Mouse (Mus musculus) CH12.LX (cell line): ENCODE results near the gene Aggf1. TPM values are rescaled to one million over a fixed set of nuclear protein-coding genes. Genes with fewer than 3 reads are reported as not detected.
A peak's percentile ranks its signal among the peaks of the same experiment; 100 is the strongest.
"Not testable (repeated sequence)": the region's sequence is repeated elsewhere in the genome, so short reads cannot be mapped to it uniquely, and the experiment has no call there.

Source experiments
- DNase-seq: peaks from one replicate; pipeline ENCODE4 v3.0.0-alpha.2; 2013; ENCODE audit errors: extremely low read depth
- H3K27ac ChIP-seq: 2 replicates; pipeline ENCODE4 v1.5.1; 2012; ENCODE audit warnings: low read depth, mild to moderate bottlenecking, control low read depth, moderate library complexity; ENCODE audit not compliant: insufficient read depth
- H3K27me3 ChIP-seq: replicated peaks from 2 replicates; pipeline ENCODE3; 2012; ENCODE audit warnings: inconsistent platforms
- H3K36me3 ChIP-seq, 2 experiments: replicated peaks in 1 of 2; 2 replicates each; pipeline versions ENCODE3 to v1.6.1; 2012; ENCODE audit warnings: inconsistent platforms in 1 of 2, low read length in 1 of 2, mild to moderate bottlenecking in 1 of 2, mixed read lengths in 1 of 2, moderate library complexity in 1 of 2; ENCODE audit not compliant: control insufficient read depth in 1 of 2, insufficient read depth in 1 of 2
- H3K4me1 ChIP-seq, 2 experiments: 2 replicates each; pipeline ENCODE4 v1.6.1; 2012; ENCODE audit warnings: inconsistent platforms in 1 of 2, moderate library complexity in 1 of 2; ENCODE audit not compliant: insufficient read depth in 2 of 2, control insufficient read depth in 1 of 2
- H3K4me2 ChIP-seq: 2 replicates; pipeline ENCODE4 v1.6.1; 2012; ENCODE audit warnings: low read depth, mild to moderate bottlenecking, control low read depth; ENCODE audit not compliant: poor library complexity, insufficient read depth, severe bottlenecking
- H3K4me3 ChIP-seq, 3 experiments: fragments of 150-350 bp in 1 of 3; sonication (generic) in 1 of 3; replicated peaks in 1 of 3; 2 replicates each; pipeline versions ENCODE3 to v1.5.1; 2011 to 2012; ENCODE audit warnings: low read depth in 2 of 3, low read length in 2 of 3, mild to moderate bottlenecking in 2 of 3, moderate library complexity in 2 of 3, control low read depth in 1 of 3, improper control_type of control experiment in 1 of 3, inconsistent platforms in 1 of 3, mixed read lengths in 1 of 3; ENCODE audit not compliant: poor library complexity in 1 of 3
- H3K79me2 ChIP-seq: replicated peaks from 2 replicates; pipeline ENCODE4 v1.6.1; 2012; ENCODE audit warnings: mild to moderate bottlenecking, moderate library complexity; ENCODE audit not compliant: control insufficient read depth, poor library complexity, insufficient read depth, severe bottlenecking; ENCODE audit errors: extremely low read depth
- H3K9ac ChIP-seq: 2 replicates; pipeline ENCODE4 v1.6.1; 2012; ENCODE audit warnings: low read depth, mild to moderate bottlenecking, control low read depth, moderate library complexity; ENCODE audit not compliant: insufficient read depth
- H3K9me3 ChIP-seq: replicated peaks from 2 replicates; pipeline ENCODE3; 2012; ENCODE audit warnings: low read length, inconsistent platforms, mixed read lengths
- BHLHE40 ChIP-seq: IDR thresholded peaks from 2 replicates; pipeline ENCODE4 v1.6.1; 2011; ENCODE audit warnings: mild to moderate bottlenecking, low read depth, low read length, improper control_type of control experiment
- ELF1 ChIP-seq: IDR thresholded peaks from 2 replicates; pipeline ENCODE4 v1.6.1; 2014; ENCODE audit warnings: low read depth, mild to moderate bottlenecking, inconsistent platforms, low read length, improper control_type of control experiment
- ETS1 ChIP-seq: conservative IDR thresholded peaks from 2 replicates; pipeline ENCODE4 v1.6.1; 2012; ENCODE audit warnings: low read depth, mild to moderate bottlenecking, inconsistent platforms, low read length, improper control_type of control experiment, moderate library complexity
- GABPA ChIP-seq: IDR thresholded peaks from 2 replicates; pipeline ENCODE4 v1.6.1; 2012; ENCODE audit warnings: low read depth, low read length, improper control_type of control experiment, inconsistent platforms; ENCODE audit not compliant: insufficient replicate concordance
- HCFC1 ChIP-seq: IDR thresholded peaks from 2 replicates; pipeline ENCODE4 v1.6.1; 2012; ENCODE audit warnings: low read depth, mild to moderate bottlenecking, inconsistent platforms, low read length, improper control_type of control experiment
- JUND ChIP-seq: conservative IDR thresholded peaks from 2 replicates; pipeline ENCODE4 v1.6.1; 2011; ENCODE audit warnings: low read depth, low read length, improper control_type of control experiment
- MAFK ChIP-seq: IDR thresholded peaks from 2 replicates; pipeline ENCODE4 v1.6.1; 2011; ENCODE audit warnings: low read length, improper control_type of control experiment; ENCODE audit not compliant: insufficient replicate concordance
- MEF2A ChIP-seq: IDR thresholded peaks from 2 replicates; pipeline ENCODE4 v1.6.1; 2014; ENCODE audit warnings: low read depth, mild to moderate bottlenecking, inconsistent platforms, low read length, improper control_type of control experiment, borderline replicate concordance
- NRF1 ChIP-seq: IDR thresholded peaks from 2 replicates; pipeline ENCODE4 v1.6.1; 2014; ENCODE audit warnings: low read depth, mild to moderate bottlenecking, inconsistent platforms, low read length, improper control_type of control experiment, moderate library complexity
- PAX5 ChIP-seq: IDR thresholded peaks from 2 replicates; pipeline ENCODE4 v1.6.1; 2012; ENCODE audit warnings: low read length, inconsistent platforms, mixed read lengths
- POLR2A ChIP-seq: IDR thresholded peaks from 2 replicates; pipeline ENCODE4 v1.6.1; 2011; ENCODE audit warnings: low read depth, mild to moderate bottlenecking, improper control_type of control experiment, low read length
- TBP ChIP-seq: conservative IDR thresholded peaks from 2 replicates; pipeline ENCODE4 v1.6.1; 2011; ENCODE audit warnings: low read depth, low read length, improper control_type of control experiment
- TCF12 ChIP-seq: IDR thresholded peaks from 2 replicates; pipeline ENCODE4 v1.6.1; 2014; ENCODE audit warnings: low read depth, mild to moderate bottlenecking, inconsistent platforms, low read length, improper control_type of control experiment
- ZC3H11A ChIP-seq: IDR thresholded peaks from 2 replicates; pipeline ENCODE4 v1.6.1; 2012; ENCODE audit warnings: low read depth, mild to moderate bottlenecking, inconsistent platforms, low read length, improper control_type of control experiment
- ZMIZ1 ChIP-seq: IDR thresholded peaks from 2 replicates; pipeline ENCODE4 v1.6.1; 2012; ENCODE audit warnings: low read depth, mild to moderate bottlenecking, inconsistent platforms, low read length, improper control_type of control experiment
- dilution Hi-C: fragments of 300-500 bp; cut with MboI; formaldehyde crosslinking; loops from 2 replicates; pipeline ENCODE4 v1.14.3; 2020; ENCODE audit warnings: low sequenced_read_pairs; ENCODE audit not compliant: extremely low pct_unique_long_range_greater_than_20kb, extremely low pct_ligation_motif_present
- in situ Hi-C: fragments of 300-500 bp; cut with MboI; formaldehyde crosslinking; loops from 3 replicates; pipeline ENCODE4 v1.14.3; 2019; ENCODE audit warnings: low sequenced_read_pairs, low pct_ligation_motif_present, low pct_unique_long_range_greater_than_20kb, mixed read lengths
- polyA plus RNA-seq: library from polyadenylated mRNA; unstranded; fragments of >175 nt; gene quantifications from 2 replicates; pipeline ENCODE4 v1.2.1, GENCODE M21; 2012; ENCODE audit warnings: low read depth; ENCODE audit not compliant: insufficient read length
- total RNA-seq, 2 experiments: library from RNA; depleted of rRNA; stranded (reverse); fragments of 300-350 nt in 1 of 2; fragments of >200 nt in 1 of 2; gene quantifications; 2 replicates each; pipeline ENCODE4 v1.2.3; 2012 to 2014

Aggf1 gene
- total and polyA plus RNA-seq, 3 experiments, result 47.3 to 68.6 (median 49.1) TPM

- no peaks in the 10 kb centered on the region for H3K27me3 ChIP-seq
- no peak for DNase-seq
- in situ Hi-C loops, result loop anchor here (5.0 kb wide), 1 partner anchor 84 kb away; no protein-coding TSS in a partner anchor
Measured at GRCm38 (mm10) chr13:95388226-95388625, 13.1 kb upstream of the Aggf1 start.

GRCm38 (mm10) chr13:95382418-95382817 lies 7.3 kb upstream of the Aggf1 start:
- dilution Hi-C loops (no loop called here), in situ Hi-C loops (no loop called here)
- Histone ChIP-seq H3K4me2 (no peak overlapping the region), H3K9me3 (no peaks in the 10 kb centered on the region), H3K4me1 (peaks cover 7 to 11% of the 10 kb centered on the region in 2 experiments; a peak in 3 of 4 replicates), H3K27ac (no peak overlapping the region), H3K4me3 (no peak overlapping the region), H3K27me3 (no peaks in the 10 kb centered on the region), H3K79me2 (no peaks in the 10 kb centered on the region), H3K9ac (no peak overlapping the region), H3K36me3 (no peaks in the 10 kb centered on the region)
- DNase-seq, result peak; percentile 44
- TF ChIP-seq MAFK (no peak), GABPA (no peak), PAX5 (no peak), ETS1 (0 out of 2 replicates have a peak, but pooled peaks have one; percentile 5), TBP (no peak), NRF1 (no peak), BHLHE40 (0 out of 2 replicates have a peak, but pooled peaks have one; percentile 17)

More at GRCm38 (mm10) chr13:95388226-95388625, 13.1 kb upstream of the Aggf1 start:
- Histone ChIP-seq H3K9me3 (no peaks in the 10 kb centered on the region), H3K36me3 (no peaks in the 10 kb centered on the region), H3K79me2 (no peaks in the 10 kb centered on the region), H3K27ac (no peak overlapping the region), H3K4me2 (no peak overlapping the region), H3K4me3 (no peak overlapping the region), H3K4me1 (0 out of 4 replicates have a peak, but pooled peaks cover 0 to 3% of the 10 kb centered on the region in 2 experiments), H3K9ac (no peak overlapping the region)
- dilution Hi-C loops, result no loop called here
- TF ChIP-seq MEF2A, result no peak
- TF ChIP-seq JUND, result no peak

- Histone ChIP-seq H3K27ac (no peak overlapping the region), H3K4me3 (no peak overlapping the region), H3K9me3 (no peaks in the 10 kb centered on the region), H3K4me2 (no peak overlapping the region), H3K79me2 (peaks cover 12% of the 10 kb centered on the region), H3K27me3 (no peaks in the 10 kb centered on the region), H3K36me3 (no peaks in the 10 kb centered on the region), H3K9ac (no peak overlapping the region), H3K4me1 (peaks cover 4 to 16% of the 10 kb centered on the region in 2 experiments; a peak in 3 of 4 replicates)
- no peak for TF ChIP-seq MEF2A
- TF ChIP-seq TBP, result no peak
- no peak for TF ChIP-seq HCFC1
- TF ChIP-seq BHLHE40, result no peak
- TF ChIP-seq ZC3H11A, result no peak
- no peak for TF ChIP-seq TCF12
- TF ChIP-seq POLR2A, result no peak
- TF ChIP-seq GABPA, result no peak
- TF ChIP-seq JUND, result no peak
- TF ChIP-seq ELF1, result no peak
- no peak for TF ChIP-seq ZMIZ1
- TF ChIP-seq, all 38 proteins: peak for 0
- in situ Hi-C loops, result no loop called here
- no peak for DNase-seq
- dilution Hi-C loops, result no loop called here
Measured at GRCm38 (mm10) chr13:95378696-95379095, 3.5 kb upstream of the Aggf1 start.

- in situ Hi-C loops, H3K27ac ChIP-seq, H3K4me2 ChIP-seq, H3K27me3 ChIP-seq, H3K9me3 ChIP-seq, dilution Hi-C loops, H3K4me3 ChIP-seq, H3K9ac ChIP-seq, H3K36me3 ChIP-seq, DNase-seq: not testable (repeated sequence)
- H3K4me1 ChIP-seq, result peaks cover 8 to 19% of the 10 kb centered on the region in 2 experiments
- peaks cover 26% of the 10 kb centered on the region for H3K79me2 ChIP-seq
Measured at GRCm38 (mm10) chr13:95376689-95377289, 1.6 kb upstream of the Aggf1 start.
